Mouse (Mus musculus): ENCODE measurements around the gene F13a1.

DNA sequence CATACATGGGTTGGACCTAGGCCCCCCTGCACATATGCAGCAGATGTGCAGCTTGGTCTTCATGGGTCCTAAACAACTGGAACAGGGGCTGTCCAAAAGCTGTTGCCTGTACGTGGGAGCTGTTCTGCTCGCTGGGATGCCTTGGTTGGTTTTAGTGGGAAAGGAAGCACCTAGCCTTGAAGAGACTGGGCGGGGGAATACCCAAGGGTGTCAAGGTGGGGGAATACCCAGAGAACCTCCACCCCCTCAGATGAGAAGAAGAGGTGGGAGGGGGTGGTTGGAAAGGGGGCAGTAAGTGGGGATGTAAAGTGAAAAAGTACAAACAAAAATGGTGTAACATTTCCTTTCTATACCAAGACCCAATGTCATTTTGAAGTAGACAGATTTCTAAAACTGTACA, 95.1 kb downstream of the F13a1 start:
- TF ChIP-seq GATA1 (IDR thresholded peaks at IDR 0.05; ENCODE audit: borderline replicate concordance, low read length) (no peak), FLI1 (IDR thresholded peaks at IDR 0.05; ENCODE audit: low read length) (no peak)

All from megakaryocyte, embryonic 14.5 days (primary cell).